Mouse (Mus musculus) mouse embryonic stem cell (cell line): ENCODE measurements around the gene Zfp653.

ENCODE experiments used
- in situ Hi-C, 2 experiments: fragments of 300-500 bp; cut with MboI; formaldehyde crosslinking; loops; 1 replicate in 1 of 2; 3 replicates in 1 of 2; pipeline ENCODE4 v1.14.3; 2019 to 2020; ENCODE audit warnings: low sequenced_read_pairs in 2 of 2, low pct_unique_long_range_greater_than_20kb in 1 of 2, mixed read lengths in 1 of 2; ENCODE audit not compliant: unreplicated experiment in 1 of 2

Gene Zfp653

DNA sequence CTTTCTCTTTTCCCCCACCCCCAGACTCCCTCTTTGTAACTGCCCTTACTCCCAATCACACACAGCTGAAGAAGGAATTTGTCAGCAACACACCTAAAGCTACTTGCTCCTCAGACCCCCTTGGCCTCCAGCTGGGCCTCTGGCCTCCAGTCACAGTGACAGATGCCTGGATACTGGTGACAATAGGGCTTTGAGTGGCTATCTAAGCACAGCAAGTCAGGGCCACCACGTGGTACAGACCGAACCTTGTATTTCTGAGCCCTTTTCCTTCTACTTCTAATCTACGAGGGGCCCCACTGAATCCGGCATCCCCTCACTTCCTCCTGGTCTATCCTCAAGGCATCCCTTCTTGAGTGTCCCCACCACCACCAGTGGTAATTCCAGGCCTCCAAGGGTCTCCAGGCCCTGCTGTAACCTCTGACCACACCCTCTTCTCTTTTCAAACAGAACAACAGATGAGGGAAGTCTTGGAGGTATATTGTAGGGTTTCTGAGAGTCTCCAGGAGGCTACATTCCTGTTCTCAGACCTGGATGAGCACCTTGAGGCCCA lies 21.4 kb downstream of the Zfp653 start:
- in situ Hi-C loops: loop anchor here in 1 of 2 experiments (5.0 kb wide), 1 partner anchor 72 kb away; no protein-coding TSS in a partner anchor

DNA sequence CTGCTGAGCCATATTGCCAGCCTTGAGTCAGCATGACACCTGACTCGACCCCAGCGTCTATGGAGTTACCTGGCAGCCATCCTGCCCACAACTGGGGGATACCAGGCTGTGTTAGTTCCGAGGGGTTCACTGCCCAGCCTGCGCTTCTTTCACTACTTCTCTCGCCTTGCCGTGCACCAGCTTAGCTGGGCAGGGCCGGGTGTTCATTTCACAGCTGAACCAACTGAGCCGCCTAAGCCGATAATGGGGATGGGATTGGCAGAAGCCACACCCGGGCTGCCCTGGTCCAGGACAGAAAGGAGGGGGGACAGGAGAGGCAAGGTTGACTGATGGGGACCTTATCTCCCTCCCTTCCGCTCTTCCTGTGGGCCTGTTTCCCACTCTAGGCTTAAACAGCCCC lies 21.9 kb downstream of the Zfp653 start:
- in situ Hi-C loops: no loop called here

DNA sequence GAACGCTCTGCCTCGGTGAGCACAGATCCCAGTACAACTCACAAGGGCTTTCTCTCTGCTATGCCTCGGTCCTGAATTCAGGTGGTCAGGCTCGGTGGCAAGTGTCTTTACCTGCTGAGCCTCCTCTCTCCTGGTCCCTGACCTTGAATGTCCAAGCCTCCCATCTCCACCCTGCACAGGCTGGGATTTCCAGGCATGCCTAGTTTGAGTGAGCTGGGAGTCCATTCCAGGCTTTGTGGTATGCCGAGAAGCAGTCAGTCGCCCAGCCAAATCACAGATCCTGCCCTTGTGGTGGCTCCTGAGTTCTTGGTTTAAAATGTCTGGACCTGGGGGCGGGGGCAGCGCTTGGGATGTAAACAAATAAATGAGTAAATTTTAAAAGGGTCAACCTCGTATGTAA lies 23.8 kb downstream of the Zfp653 start:
- in situ Hi-C loops: no loop called here

DNA sequence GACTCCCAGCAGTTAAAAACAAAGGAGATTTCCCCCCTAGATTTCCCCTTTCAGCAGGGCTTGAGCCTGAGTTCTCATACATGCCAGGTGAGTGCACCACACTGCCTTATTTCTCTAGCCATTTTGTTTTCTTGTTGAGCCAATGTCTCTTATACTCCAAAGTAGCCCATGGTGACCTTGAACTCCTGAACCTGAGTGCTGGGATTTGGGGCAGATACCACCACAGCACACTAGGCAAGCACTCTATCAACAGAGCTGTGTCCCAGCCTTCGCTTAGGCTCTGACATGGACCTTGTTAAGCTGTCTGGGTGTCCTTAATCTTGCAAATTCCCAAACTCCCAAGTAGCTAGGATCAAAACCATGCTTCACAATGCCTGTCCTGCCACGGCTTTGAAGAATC lies 29.3 kb downstream of the Zfp653 start:
- in situ Hi-C loops: loop anchor here in 1 of 2 experiments (5.0 kb wide), 1 partner anchor 40 kb away; the partner anchor contains the start of genes Ccdc151 and Prkcsh

DNA sequence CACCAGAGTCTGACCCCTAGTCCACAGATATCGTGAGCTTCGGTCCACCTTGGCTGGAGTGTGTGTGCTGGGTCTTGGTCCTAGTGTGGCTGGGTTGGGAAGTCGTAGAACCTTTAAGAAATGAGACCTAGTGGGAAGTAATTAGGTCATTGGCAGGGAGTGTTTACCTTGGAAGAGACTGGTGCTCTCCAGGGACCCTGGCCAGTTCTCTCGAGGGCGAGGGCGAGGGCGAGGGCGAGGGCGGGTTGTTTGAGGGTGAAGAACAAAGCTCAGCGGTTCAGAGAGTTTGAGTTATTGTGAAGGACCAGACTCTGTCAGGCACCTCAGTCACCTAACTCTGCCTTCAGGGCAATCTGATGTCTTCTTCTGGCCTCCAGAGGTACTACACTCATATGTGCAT lies 33.4 kb downstream of the Zfp653 start:
- in situ Hi-C loops: no loop called here

DNA sequence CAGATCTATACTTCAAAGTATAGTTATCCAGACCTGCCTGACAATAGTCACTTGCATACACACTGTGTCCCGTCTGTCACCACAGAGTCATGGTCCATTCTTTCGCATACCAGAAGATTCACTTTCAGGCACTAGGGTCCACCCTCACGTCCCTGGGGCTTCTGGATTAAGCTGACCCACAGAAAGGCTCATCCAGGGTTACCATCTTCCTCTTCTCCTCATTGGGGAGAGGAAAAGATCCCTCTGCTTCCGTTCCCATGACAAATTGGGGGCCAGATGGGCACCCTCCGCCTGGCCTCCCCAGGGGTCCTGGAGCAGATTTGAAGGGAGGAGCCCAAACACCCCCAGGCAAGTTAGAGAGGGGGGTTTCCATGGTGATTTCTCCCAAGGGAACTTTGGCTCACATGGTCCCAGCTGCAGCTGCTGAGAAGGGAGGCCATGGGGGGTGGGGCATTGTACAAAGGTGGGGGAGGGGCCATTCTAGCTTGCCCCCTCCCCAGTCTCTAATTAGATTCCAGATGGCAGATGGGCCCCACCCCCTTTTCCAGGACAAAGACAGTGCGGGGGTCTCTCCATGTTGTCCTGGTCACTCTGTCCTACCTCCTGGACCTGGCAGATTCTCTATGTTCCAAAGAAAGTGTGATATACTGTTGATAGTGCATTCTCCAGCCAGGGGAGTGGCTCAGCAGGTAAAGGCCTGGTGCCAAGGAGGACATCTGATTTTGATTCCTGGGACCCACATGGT lies 35.7 kb downstream of the Zfp653 start:
- in situ Hi-C loops: no loop called here

DNA sequence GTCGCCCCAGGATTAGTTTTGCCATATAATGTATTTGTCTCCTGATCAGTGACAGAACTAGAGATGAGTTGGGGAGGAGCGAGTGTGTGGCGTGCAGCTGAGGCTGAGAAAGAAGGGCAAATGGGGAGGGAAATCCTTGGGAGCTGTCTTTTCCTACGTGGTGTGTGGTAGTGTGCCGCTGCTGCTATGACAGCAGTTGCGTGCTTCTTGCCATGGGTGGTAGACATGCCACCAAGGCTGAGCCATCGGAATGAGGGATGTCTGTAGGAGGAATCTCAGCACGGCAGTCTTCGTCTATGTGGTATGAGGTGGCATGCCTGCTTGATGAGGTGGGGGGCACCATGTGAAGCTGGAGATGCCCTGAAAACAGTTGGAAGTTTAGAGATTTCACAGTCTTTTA lies 40.8 kb downstream of the Zfp653 start:
- in situ Hi-C loops: no loop called here

DNA sequence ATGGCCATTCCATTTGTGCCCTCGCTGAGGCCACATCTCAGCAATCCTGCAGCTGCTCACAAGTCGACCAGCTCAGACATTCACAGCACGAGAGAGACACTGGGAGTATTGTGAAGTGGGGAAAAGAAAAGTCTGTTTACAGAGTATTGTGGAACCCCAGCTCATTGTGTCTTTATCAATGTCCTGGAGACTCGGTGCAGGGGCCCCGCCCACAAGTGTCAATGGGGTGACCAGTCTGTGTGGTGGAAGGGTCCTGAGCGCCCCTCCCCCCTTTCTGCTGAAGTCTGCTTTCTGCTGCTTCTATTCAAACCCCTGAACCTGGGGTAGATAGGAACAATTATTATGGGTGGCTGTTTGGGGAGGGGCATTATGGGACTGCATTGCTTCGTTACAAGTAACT lies 42.7 kb downstream of the Zfp653 start:
- in situ Hi-C loops: no loop called here

DNA sequence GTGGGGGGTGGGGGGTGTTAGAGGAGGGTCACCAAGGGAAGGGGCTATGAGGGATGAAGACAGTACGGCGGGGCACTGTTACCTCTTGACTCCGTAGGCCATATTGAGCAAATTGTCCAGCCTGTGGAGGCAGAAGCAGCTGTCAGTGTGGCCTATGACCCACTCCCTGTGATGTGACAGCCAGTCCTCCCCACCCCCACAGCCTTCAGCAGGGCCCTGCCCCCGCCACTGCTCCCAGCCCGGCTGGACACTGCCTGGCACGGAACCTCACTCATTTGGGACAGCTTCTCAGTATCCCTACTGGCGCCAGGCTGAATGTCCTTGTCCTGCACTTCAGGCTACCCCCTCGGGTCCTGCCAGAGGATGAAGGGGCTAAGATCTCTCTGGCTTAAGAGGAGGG lies 46.6 kb downstream of the Zfp653 start:
- in situ Hi-C loops: no loop called here

DNA sequence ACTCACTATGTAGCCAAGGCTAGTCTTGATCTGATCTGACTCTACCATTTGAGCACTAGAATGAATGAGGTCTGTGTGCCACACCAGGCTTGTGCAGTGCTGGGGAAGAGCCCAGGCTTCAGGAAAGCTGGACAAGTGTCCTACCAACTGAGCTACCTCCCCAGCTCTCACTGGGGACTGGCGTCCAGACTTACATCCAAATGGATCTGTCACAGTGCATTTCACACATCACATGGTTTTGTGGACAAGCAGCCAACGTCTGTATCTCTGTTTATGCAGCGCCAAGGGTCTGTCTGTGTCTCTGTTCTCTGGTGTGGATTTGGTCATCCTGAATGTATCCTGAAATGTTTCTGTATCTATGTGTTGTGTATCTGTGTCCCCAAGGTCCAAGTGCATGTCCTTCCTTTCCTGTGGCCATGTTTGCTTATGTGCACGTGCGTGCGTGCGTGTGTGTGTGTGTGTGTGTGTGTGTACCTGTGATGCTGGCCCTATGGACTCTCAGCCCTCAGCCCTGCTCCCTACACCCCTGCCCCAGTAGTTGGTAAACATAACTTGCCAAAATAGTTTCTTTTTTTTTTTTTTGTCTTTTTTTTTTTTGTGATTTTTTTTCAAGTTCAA lies 53.9 kb downstream of the Zfp653 start:
- in situ Hi-C loops: no loop called here

DNA sequence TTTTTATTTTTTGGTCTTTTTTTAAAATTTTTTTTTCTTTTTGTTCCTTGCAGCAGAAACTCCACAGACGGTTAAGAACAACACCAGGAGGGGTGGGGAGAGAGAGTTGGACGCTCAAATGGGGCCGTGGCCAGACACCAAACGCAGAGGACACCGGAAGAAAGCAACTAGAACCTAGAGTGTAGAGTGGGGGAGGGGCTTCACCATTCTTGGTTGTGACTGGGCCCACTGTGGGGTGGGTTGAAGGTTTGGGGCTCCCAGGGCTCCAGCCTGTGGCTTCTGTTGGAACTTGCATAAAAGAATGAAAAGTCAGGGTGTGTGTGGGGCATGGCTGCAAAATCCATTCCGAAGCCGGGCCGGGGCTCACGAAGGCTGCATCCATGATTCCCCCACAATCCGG lies 54.9 kb downstream of the Zfp653 start:
- in situ Hi-C loops: no loop called here

DNA sequence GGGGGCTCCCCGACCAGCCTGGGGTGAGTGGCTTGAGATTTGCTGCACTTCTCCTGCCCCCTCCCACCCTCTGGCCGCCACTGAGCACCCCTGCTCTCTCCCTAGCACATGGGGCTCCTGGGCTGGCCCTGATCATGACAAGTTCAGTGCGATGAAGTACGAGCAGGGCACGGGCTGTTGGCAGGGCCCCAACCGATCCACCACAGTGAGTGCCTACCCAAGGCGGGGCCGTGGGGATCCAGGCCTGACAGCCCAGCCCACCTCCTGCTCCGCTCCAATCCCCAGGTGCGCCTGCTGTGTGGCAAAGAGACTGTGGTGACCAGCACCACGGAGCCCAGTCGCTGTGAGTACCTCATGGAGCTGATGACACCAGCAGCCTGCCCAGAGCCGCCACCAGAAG lies 58.4 kb downstream of the Zfp653 start:
- in situ Hi-C loops: no loop called here

DNA sequence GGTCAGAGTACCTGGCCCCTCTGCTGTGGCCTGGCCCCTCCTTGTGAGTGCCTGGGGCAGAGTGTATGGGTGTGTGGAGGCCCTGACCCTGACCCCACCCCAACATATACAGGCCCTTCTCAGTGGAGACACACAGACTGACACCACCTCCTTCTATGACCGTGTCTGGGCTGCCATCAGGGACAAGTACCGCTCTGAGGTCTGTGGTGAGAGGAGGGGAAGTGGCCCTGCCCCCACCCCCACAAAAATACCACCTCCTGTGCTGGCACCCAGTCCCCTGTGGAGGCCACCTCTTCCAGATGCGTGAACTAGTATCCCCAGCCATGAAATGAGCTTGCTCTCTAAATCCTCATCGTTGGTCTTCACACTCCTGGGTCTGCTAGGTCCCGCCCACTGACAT lies 60.1 kb downstream of the Zfp653 start:
- in situ Hi-C loops: no loop called here
